ENCODE assay signal across 25 mouse cellular contexts in the genomic region with DNA sequence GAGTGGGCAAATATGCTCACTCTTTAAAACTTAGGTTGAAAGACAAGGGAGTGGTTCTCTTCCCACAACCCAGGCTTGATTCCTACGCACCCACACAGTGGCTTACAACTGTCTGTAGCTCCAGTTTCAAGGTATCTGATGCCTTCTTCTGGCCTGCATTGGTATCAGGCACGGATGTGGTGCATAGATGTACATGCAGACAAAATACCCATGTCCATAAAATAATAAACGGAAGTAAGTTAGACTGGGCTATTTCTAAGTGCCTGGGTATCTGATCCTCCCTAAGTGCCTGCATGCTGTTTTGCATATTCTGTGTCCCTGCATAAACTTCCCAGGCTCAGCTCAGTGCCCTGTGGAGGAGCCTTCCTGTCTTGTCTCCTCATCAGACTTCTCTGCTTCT. TPM values are rescaled to one million over a fixed set of nuclear protein-coding genes. Genes with fewer than 3 reads are reported as not detected.
DNase-seq lines count a peak whose midpoint lies in the region; ATAC-seq and TF ChIP-seq lines count a peak whose summit lies in the region.
"Had no signal": no experiment of that assay in that cellular context is flagged by ENCODE, and none has a peak within 500 bp of the region (broad histone marks: within the 10 kb centered on the region; RNA-seq: fewer than 3 reads in every experiment).

No protein-coding gene starts in this region.

- no peak for TF ChIP-seq CTCF in gastrocnemius, adult 2 months (IDR thresholded peaks at IDR 0.05)
- TF ChIP-seq CTCF in forebrain, postnatal 0 days (IDR thresholded peaks at IDR 0.05; ENCODE audit: low read depth): no peak

- H3K4me2 ChIP-seq in kidney, embryonic 15.5 days: 0 out of 2 replicates have a peak overlapping the region, but pooled peaks have one; percentile 5
- no peak overlapping the region for H3K4me2 ChIP-seq in midbrain, embryonic 11.5 days
- H3K4me2 ChIP-seq in midbrain, embryonic 14.5 days (ENCODE audit: low read length): no peak overlapping the region
- H3K4me2 ChIP-seq in forebrain, postnatal 0 days (ENCODE audit: low read depth): no peak overlapping the region
- H3K4me2 ChIP-seq: embryonic facial prominence, embryonic 12.5 days; embryonic facial prominence, embryonic 15.5 days; heart, embryonic 13.5 days; hindbrain, embryonic 14.5 days had no signal

- intact Hi-C loops in gastrocnemius, adult 2 months (cut with DNase I): no loop called here

- no peaks in the 10 kb centered on the region for H3K36me3 ChIP-seq in kidney, embryonic 15.5 days
- no peaks in the 10 kb centered on the region for H3K36me3 ChIP-seq in midbrain, embryonic 11.5 days (ENCODE audit: control insufficient read depth, insufficient read depth, low read length)
- H3K36me3 ChIP-seq in midbrain, embryonic 14.5 days (ENCODE audit: control insufficient read depth, insufficient read depth, low read length): no peaks in the 10 kb centered on the region
- no peaks in the 10 kb centered on the region for H3K36me3 ChIP-seq in forebrain, postnatal 0 days (ENCODE audit: insufficient read depth)
- H3K36me3 ChIP-seq: embryonic facial prominence, embryonic 12.5 days; embryonic facial prominence, embryonic 15.5 days; G1E; heart, embryonic 10.5 days; heart, embryonic 13.5 days had no signal

- no peaks in the 10 kb centered on the region for H3K9me3 ChIP-seq in kidney, embryonic 15.5 days (replicated peaks)
- H3K9me3 ChIP-seq in midbrain, embryonic 11.5 days (ENCODE audit: control insufficient read depth, low read length): no peaks in the 10 kb centered on the region
- H3K9me3 ChIP-seq in midbrain, embryonic 14.5 days (ENCODE audit: control insufficient read depth, low read length): no peaks in the 10 kb centered on the region
- H3K9me3 ChIP-seq in forebrain, postnatal 0 days (ENCODE audit: low read length): no peaks in the 10 kb centered on the region
- H3K9me3 ChIP-seq: embryonic facial prominence, embryonic 12.5 days; embryonic facial prominence, embryonic 15.5 days; G1E; heart, embryonic 10.5 days; heart, embryonic 13.5 days had no signal

- H3K27ac ChIP-seq in gastrocnemius, adult 2 months: peak overlapping the region; percentile 67
- H3K27ac ChIP-seq in kidney, embryonic 15.5 days: peak overlapping the region; percentile 69
- H3K27ac ChIP-seq in midbrain, embryonic 11.5 days (ENCODE audit: low read depth, low read length): no peak overlapping the region
- H3K27ac ChIP-seq in midbrain, embryonic 14.5 days (replicated peaks; ENCODE audit: low read depth, low read length): no peak overlapping the region
- no peak overlapping the region for H3K27ac ChIP-seq in forebrain, postnatal 0 days (ENCODE audit: low read depth, low read length)
- H3K27ac ChIP-seq: embryonic facial prominence, embryonic 12.5 days; embryonic facial prominence, embryonic 15.5 days; heart, embryonic 10.5 days; heart, embryonic 13.5 days; hindbrain, embryonic 14.5 days; hindbrain, postnatal 0 days had no signal

- DNase-seq in gastrocnemius, adult 2 months: no peak
- DNase-seq in gastrocnemius, adult 18-20 months (ENCODE audit: low spot score): no peak
- DNase-seq in kidney, adult 18-20 months: no peak
- peak; percentile 6 for DNase-seq in midbrain, embryonic 11.5 days (ENCODE audit: low spot score, missing footprints)
- DNase-seq in midbrain, embryonic 14.5 days: no peak
- no peak for DNase-seq in forebrain, postnatal 0 days
- DNase-seq: adrenal gland, adult 2 months; adrenal gland, postnatal 14 days; cerebellum, adult 11 months; cerebellum, adult 2 months; cerebellum, adult 9-11 months; gastrocnemius, postnatal 14 days; heart, adult 18-20 months; heart, postnatal 14 days; heart, postnatal 4 days had no signal

- no peak overlapping the region for H3K9ac ChIP-seq in kidney, embryonic 15.5 days
- H3K9ac ChIP-seq in midbrain, embryonic 11.5 days (ENCODE audit: low read length): no peak overlapping the region
- H3K9ac ChIP-seq in midbrain, embryonic 14.5 days (replicated peaks; ENCODE audit: low read length): no peak overlapping the region
- H3K9ac ChIP-seq in forebrain, postnatal 0 days: no peak overlapping the region
- H3K9ac ChIP-seq: embryonic facial prominence, embryonic 12.5 days; embryonic facial prominence, embryonic 15.5 days; heart, embryonic 13.5 days; hindbrain, embryonic 14.5 days had no signal

- peaks cover 15% of the 10 kb centered on the region for H3K4me1 ChIP-seq in kidney, embryonic 15.5 days
- peaks cover 5% of the 10 kb centered on the region; the same call in 1 of the 2 replicates for H3K4me1 ChIP-seq in midbrain, embryonic 11.5 days (ENCODE audit: control insufficient read depth, insufficient read depth, low read length)
- no peaks in the 10 kb centered on the region for H3K4me1 ChIP-seq in midbrain, embryonic 14.5 days (ENCODE audit: control insufficient read depth, insufficient read depth, low read length)
- no peaks in the 10 kb centered on the region for H3K4me1 ChIP-seq in forebrain, postnatal 0 days (ENCODE audit: insufficient read depth)
- H3K4me1 ChIP-seq: embryonic facial prominence, embryonic 15.5 days; heart, embryonic 10.5 days had no signal

- H3K4me3 ChIP-seq in gastrocnemius, adult 2 months: no peak overlapping the region
- H3K4me3 ChIP-seq in kidney, embryonic 15.5 days (replicated peaks): no peak overlapping the region
- H3K4me3 ChIP-seq in midbrain, embryonic 11.5 days (ENCODE audit: low read depth, low read length): no peak overlapping the region
- H3K4me3 ChIP-seq in midbrain, embryonic 14.5 days (replicated peaks; ENCODE audit: low read depth, low read length): no peak overlapping the region
- H3K4me3 ChIP-seq in forebrain, postnatal 0 days (ENCODE audit: low read depth, low read length): no peak overlapping the region
- H3K4me3 ChIP-seq: embryonic facial prominence, embryonic 12.5 days; embryonic facial prominence, embryonic 15.5 days; heart, embryonic 10.5 days; heart, embryonic 13.5 days had no signal

- WGBS in kidney, embryonic 15.5 days: 61% methylated on average over 3 of the region's 3 CpGs
- 84% methylated on average over 3 of the region's 3 CpGs for WGBS in midbrain, embryonic 11.5 days
- WGBS in midbrain, embryonic 14.5 days: 83% methylated on average over 3 of the region's 3 CpGs
- WGBS in forebrain, postnatal 0 days: 87% methylated on average over 3 of the region's 3 CpGs

- H3K27me3 ChIP-seq in kidney, embryonic 15.5 days: no peaks in the 10 kb centered on the region
- H3K27me3 ChIP-seq in midbrain, embryonic 11.5 days (ENCODE audit: control insufficient read depth, insufficient read depth, low read length): no peaks in the 10 kb centered on the region
- H3K27me3 ChIP-seq in midbrain, embryonic 14.5 days (ENCODE audit: control insufficient read depth, insufficient read depth, low read length): no peaks in the 10 kb centered on the region
- H3K27me3 ChIP-seq in forebrain, postnatal 0 days (ENCODE audit: insufficient read depth, low read length): no peaks in the 10 kb centered on the region
- H3K27me3 ChIP-seq: embryonic facial prominence, embryonic 12.5 days; embryonic facial prominence, embryonic 15.5 days; heart, embryonic 13.5 days had no signal

- ATAC-seq in kidney, embryonic 15.5 days (replicated peaks; ENCODE audit: low FRiP score): no peak
- ATAC-seq in midbrain, embryonic 11.5 days (ENCODE audit: low FRiP score): no peak
- ATAC-seq in midbrain, embryonic 14.5 days (ENCODE audit: low FRiP score, low TSS enrichment): no peak
- ATAC-seq in forebrain, postnatal 0 days: no peak
- ATAC-seq: forebrain, embryonic 14.5 days; hindbrain, postnatal 0 days had no signal

RNA-seq across cellular contexts. Expression of a gene that starts 20.4 kb away (rescaled TPM):
- total RNA-seq in gastrocnemius, adult 2 months (2021): 10 to 100 TPM; 48.5 to 55.6 TPM
- 10 to 100 TPM; 43.7 to 48.2 TPM for total RNA-seq in gastrocnemius, adult 18-20 months (2021)
- polyA plus RNA-seq in kidney, embryonic 15.5 days (2015; fragmentation: Nextera tagmentation; extraction: Ambion mirVana): 29.0 and 33.5 TPM in 2 replicates
- polyA plus RNA-seq in midbrain, embryonic 11.5 days (2014; fragmentation: Nextera tagmentation; extraction: Ambion mirVana): 14.7 and 17.0 TPM in 2 replicates
- polyA plus RNA-seq in midbrain, embryonic 14.5 days (2014; fragmentation: Nextera tagmentation; extraction: Ambion mirVana): 23.4 and 27.3 TPM in 2 replicates
- 21.8 and 24.0 TPM in 2 replicates for total RNA-seq in forebrain, postnatal 0 days (2014; rRNA removed)
- polyA plus RNA-seq in forebrain, postnatal 0 days (2015; fragmentation: Nextera tagmentation; extraction: Ambion mirVana): 10.3 and 21.0 TPM in 2 replicates

RNA-seq across cellular contexts. Expression of a gene that starts 59.9 kb away (rescaled TPM):
- under 1 TPM in 1 of 2 experiments, not detected in 1; 0.10 TPM for total RNA-seq in gastrocnemius, adult 2 months (2021)
- total RNA-seq in gastrocnemius, adult 18-20 months (2021): under 1 TPM; 0.09 to 0.17 TPM
- 3.8 and 4.1 TPM in 2 replicates for polyA plus RNA-seq in kidney, embryonic 15.5 days (2015; fragmentation: Nextera tagmentation; extraction: Ambion mirVana)
- polyA plus RNA-seq in midbrain, embryonic 11.5 days (2014; fragmentation: Nextera tagmentation; extraction: Ambion mirVana): 0.12 and 0.16 TPM in 2 replicates
- polyA plus RNA-seq in midbrain, embryonic 14.5 days (2014; fragmentation: Nextera tagmentation; extraction: Ambion mirVana): 0.26 and 0.30 TPM in 2 replicates
- total RNA-seq in forebrain, postnatal 0 days (2014; rRNA removed): 0.23 and 1.1 TPM in 2 replicates
- polyA plus RNA-seq in forebrain, postnatal 0 days (2015; fragmentation: Nextera tagmentation; extraction: Ambion mirVana): 0.11 and 0.36 TPM in 2 replicates
- total RNA-seq: common myeloid progenitor, adult 5-6 weeks had no signal
- polyA plus RNA-seq: forebrain, embryonic 14.5 days; G1E had no signal

Comparison
In these comparisons a context has a peak if more than half of its experiments do, and no peak if none do; other contexts are left out.
1. H3K27ac ChIP-seq: peak in gastrocnemius, adult 2 months (single experiment) and kidney, embryonic 15.5 days (single experiment); none in midbrain, embryonic 11.5 days (single experiment), midbrain, embryonic 14.5 days (single experiment) and forebrain, postnatal 0 days (single experiment).